Mouse (Mus musculus): ENCODE results near the gene Htr6.
A peak's percentile ranks its signal among the peaks of the same experiment; 100 is the strongest.

Htr6 gene

GRCm38 (mm10) chr4:139048518-139048917 is 26.9 kb downstream of the Htr6 start:
- peak; percentile 45; the same call in 1 of the 2 replicates for ATAC-seq (ENCODE audit: low TSS enrichment)

GRCm38 (mm10) chr4:139046354-139046753 is 29.0 kb downstream of the Htr6 start:
- no peak for ATAC-seq (ENCODE audit: low TSS enrichment)

GRCm38 (mm10) chr4:139044566-139044965 is 30.8 kb downstream of the Htr6 start:
- no peak for ATAC-seq (ENCODE audit: low TSS enrichment)

DNA sequence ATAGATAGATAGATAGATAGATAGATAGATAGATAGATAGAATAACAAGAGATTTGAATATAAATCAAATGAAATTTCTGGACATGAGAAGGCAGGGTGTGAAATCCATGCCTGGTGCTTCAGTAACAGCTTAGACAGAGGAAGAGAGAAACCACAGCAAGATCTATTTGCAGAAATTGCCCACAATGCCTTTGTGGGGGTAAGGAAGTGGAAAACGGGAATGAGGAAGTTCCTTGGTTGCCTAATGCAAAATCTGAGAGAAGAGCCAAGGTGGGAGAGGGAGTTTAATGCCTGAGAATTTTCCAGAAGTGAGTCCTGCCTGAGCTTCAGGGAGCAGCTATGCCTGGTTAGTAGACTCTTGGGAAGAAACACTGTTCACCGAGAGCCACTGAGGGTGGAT is 31.8 kb downstream of the Htr6 start:
- no peak for ATAC-seq (ENCODE audit: low TSS enrichment)

GRCm38 (mm10) chr4:139042611-139043010 is 32.8 kb downstream of the Htr6 start:
- ATAC-seq (ENCODE audit: low TSS enrichment): no peak

GRCm38 (mm10) chr4:139040084-139040839 is 35.1 kb downstream of the Htr6 start:
- ATAC-seq (ENCODE audit: low TSS enrichment): no peak

- ATAC-seq (ENCODE audit: low TSS enrichment): no peak
Measured at GRCm38 (mm10) chr4:139037795-139038607, 37.4 kb downstream of the Htr6 start.

DNA sequence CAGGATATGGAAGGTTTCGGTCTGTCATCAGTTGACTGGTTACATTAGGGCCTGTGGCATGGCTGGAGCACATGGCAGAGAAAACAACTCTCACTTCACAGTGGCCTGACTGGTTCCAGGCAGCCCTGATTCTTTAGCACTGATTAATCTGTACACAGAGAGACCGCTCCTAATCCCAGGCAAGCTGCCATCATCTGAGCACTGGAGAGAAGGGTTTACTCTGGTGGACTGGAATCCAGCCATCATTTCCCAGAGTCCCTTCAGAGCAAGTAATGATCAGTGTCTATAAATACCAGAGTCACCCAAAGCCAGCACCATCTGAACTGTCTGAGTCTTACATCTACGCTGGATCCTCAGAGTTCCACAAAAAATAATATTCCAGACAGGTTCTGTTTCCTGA is 39.6 kb downstream of the Htr6 start:
- ATAC-seq (ENCODE audit: low TSS enrichment): no peak

GRCm38 (mm10) chr4:139034942-139035341 is 40.4 kb downstream of the Htr6 start:
- no peak for ATAC-seq (ENCODE audit: low TSS enrichment)

GRCm38 (mm10) chr4:139034540-139034939 is 40.8 kb downstream of the Htr6 start:
- ATAC-seq (ENCODE audit: low TSS enrichment): no peak

GRCm38 (mm10) chr4:139034010-139034367 is 41.4 kb downstream of the Htr6 start:
- ATAC-seq (ENCODE audit: low TSS enrichment): peak; percentile 38; the same call in 1 of the 2 replicates

DNA sequence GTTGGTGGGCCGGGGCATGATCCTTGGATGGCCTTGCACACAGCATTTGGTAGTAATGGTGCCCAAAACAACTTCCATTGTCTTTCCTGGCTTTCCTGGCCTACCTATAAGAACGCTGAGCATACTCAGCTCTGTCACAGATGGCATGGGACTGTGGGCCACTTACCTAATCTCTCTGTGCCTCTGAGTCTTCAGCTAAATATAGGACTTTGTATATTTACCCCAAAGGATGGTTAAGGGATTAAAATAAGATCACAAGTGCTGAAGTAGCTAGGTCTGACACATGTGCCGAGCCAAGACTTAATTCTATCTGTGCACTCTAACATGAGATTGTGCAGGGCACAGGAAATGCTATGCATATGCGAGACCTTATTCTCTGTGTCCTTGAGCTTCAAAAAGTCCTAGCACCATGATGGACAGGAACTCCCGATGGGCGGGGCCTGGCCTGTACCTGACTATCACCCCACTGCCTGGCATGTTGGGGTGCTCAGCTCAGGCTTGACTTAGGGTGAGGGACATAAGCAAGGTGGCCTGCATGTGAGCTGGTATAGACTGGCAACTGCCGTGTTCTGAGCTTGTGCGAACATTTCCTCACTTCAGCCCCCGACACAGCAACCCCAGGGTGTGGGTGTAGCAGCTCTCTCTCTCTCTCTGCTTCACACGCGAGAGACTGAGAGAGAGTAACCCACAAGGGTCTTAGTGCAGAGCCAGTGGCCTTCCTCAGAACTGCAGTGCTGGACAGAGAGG is 41.9 kb downstream of the Htr6 start:
- ATAC-seq (ENCODE audit: low TSS enrichment): peak; percentile 72

GRCm38 (mm10) chr4:139032521-139032920 is 42.8 kb downstream of the Htr6 start:
- ATAC-seq (ENCODE audit: low TSS enrichment): no peak

GRCm38 (mm10) chr4:139030675-139031074 is 44.7 kb downstream of the Htr6 start:
- ATAC-seq (ENCODE audit: low TSS enrichment): no peak

DNA sequence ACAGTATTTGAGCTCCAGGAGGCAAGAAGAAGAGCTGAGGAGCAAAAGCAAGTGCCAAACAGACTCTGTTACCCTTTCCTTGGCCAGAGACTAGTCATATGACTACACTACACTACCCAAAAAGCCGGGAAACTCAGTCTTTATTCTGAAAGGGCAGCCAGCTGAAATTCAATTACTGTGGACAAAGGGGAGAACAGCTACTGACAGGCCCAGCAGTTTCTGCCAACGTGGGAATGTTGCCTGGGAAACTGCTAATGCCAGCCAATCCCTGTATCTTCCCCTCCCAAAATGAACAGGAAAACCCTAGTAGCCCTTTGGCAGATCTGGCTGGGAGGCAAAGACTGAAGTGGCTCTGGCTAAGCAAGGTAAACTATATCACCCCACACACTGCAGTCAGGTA is 51.0 kb downstream of the Htr6 start:
- peak; percentile 47; the same call in 1 of the 2 replicates for ATAC-seq (ENCODE audit: low TSS enrichment)

- ATAC-seq (ENCODE audit: low TSS enrichment): no peak
Measured at GRCm38 (mm10) chr4:139020385-139020784, 55.0 kb downstream of the Htr6 start.

DNA sequence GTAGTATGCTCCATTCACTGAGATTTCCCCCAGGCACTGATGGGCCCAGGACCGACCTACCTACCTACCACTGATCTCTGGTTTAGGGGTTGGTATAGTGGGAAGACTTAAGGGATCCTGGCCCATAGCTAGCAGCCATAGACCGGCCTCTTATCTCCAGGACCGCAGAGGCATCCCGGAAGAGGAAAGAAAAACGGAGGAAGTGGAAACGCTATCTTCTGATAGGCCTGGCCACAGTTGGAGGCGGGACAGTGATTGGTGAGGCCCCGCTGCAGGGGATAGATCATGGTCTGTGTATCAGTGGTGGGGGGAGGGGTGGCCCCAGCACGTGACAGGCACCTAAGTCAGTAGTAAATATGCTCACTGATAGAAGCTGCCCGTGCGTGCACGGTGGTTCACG is 56.0 kb downstream of the Htr6 start:
- no peak for ATAC-seq (ENCODE audit: low TSS enrichment)

DNA sequence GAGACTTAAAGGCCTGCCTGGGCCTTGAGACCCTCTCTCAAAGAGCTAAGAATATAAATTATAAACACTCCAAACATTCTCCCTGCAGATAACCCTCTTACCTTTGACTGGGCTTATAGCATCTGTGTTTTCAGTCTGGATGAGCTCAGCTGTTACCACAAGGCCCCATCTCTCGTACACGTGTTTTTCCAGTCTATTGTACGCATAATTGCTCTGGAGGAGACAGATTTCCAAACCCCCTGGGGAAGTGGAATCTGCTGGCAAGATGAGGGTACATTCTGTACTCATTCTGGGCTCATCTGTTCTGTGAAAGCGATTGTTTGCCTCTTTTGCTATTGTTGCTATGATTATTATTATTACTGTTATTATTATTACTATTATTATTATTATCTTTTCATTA is 56.4 kb downstream of the Htr6 start:
- ATAC-seq (ENCODE audit: low TSS enrichment): no peak

DNA sequence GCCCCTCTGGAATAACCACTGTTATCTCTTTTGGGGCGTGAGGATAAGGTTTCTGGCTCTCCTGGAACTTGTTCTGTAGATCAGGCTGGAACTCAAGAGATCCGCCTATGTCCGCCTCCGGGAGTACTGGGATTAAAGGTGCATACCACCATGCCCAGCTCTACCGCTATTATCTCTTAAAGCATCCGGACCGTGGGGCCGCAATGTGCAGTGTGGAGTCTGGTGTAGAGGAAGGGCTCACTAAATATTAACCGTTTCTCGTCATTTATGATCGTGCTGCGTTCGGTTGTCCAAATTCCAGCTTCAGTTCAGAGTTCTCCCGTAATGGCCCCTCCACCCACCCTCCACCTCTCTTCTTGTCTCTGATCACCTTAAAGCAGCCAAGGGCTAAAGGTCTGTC is 57.0 kb downstream of the Htr6 start:
- ATAC-seq (ENCODE audit: low TSS enrichment): no peak

DNA sequence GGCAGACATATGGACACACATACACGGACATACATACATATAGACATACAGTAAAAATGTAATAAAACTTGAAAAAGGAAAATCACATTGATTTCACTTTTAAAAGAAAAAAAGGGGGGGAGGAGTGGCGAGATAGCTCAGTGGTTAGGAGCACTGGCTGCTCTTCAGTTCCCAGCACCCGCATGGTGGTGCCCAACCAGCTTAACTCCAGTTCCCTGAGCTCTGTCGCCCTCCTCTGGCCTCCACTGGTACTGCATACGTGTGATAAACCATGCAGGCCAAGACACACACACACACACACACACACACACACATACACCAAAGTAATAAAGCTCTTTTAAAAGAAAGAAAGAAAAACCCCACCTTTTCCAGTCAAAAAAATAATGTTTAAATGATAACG is 60.6 kb downstream of the Htr6 start:
- ATAC-seq (ENCODE audit: low TSS enrichment): no peak

DNA sequence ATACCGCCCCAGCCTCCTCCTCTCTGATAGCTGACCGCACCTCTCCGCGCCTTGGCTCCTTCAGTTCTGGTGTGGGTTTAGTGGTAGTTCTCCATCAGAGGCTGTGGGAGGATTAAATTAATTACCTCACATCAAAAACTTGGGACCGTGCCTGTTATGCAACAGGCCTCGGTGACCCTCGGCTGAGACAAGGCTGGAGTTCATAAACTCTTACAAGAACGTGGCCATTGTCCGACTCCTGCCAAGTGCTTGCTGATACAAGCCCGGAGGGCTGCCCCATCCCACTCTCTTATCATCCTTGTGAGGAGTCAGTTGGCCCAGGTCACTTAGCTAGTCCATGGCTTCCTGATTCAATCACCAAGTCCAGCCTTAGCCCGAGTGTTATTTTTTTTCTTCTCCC is 62.1 kb downstream of the Htr6 start:
- no peak for ATAC-seq (ENCODE audit: low TSS enrichment)

- ATAC-seq (ENCODE audit: low TSS enrichment): no peak
Measured at GRCm38 (mm10) chr4:139011201-139011702, 64.1 kb downstream of the Htr6 start.

All from frontal cortex, adult (tissue).